Mouse (Mus musculus): ENCODE data around the gene Myh4. TPM values are rescaled to one million over a fixed set of nuclear protein-coding genes. Genes with fewer than 3 reads are reported as not detected.

Gene Myh4
- total and polyA plus RNA-seq, 3 experiments = 0.04 TPM; not detected in 2

DNA sequence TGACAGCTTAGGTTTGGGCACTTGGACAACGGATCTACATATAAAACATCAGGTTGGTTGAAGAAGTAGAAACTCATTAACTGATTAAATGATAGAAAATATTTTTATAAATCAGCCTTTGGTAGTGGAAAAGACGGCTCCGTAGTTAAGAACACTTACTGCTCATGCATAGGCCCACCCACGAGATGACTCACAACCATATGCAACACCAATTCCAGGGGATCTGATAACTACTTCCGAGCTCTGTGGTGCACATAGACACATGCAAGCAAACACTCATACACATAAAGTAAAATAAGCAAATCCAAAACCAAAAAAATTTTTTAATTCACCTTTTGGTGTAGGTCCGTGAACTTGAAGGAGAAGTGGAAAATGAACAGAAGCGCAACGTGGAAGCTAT, 16.0 kb upstream of the Myh4 start:
- in situ Hi-C loops (cut with MboI; ENCODE audit: low pct_ligation_motif_present, low pct_unique_long_range_greater_than_20kb, low sequenced_read_pairs) = loop anchor here (10.0 kb wide), 1 partner anchor 57 kb away; no protein-coding TSS in a partner anchor
- Histone ChIP-seq H3K4me2 (ENCODE audit: insufficient read depth, low read depth, poor library complexity, severe bottlenecking) (no peak overlapping the region), H3K79me2 (replicated peaks; ENCODE audit: control insufficient read depth, extremely low read depth, insufficient read depth, poor library complexity, severe bottlenecking) (no peaks in the 10 kb centered on the region)

DNA sequence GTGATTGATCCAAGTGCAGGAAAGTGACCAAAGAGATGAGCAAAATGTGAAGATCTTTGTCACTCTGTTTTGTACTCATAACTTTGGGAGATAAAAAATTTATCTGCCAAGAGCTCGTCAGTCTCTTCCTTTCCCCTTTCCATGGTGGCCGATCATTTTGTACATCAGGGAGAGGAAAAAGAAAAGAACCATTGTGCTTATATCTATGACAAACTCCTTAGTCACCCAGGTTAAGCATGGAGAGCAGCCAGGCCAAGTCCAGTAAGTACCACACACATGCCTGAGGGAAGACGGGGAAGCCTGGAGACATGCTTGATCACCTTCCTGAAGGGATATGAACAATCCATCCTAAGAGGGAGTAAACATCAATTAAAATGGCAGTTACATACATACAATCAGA, 13.4 kb upstream of the Myh4 start:
- in situ Hi-C loops (cut with MboI; ENCODE audit: low pct_ligation_motif_present, low pct_unique_long_range_greater_than_20kb, low sequenced_read_pairs) (loop anchor here (10.0 kb wide), 1 partner anchor 60 kb away; no protein-coding TSS in a partner anchor), dilution Hi-C loops (cut with MboI; ENCODE audit: extremely low pct_ligation_motif_present, extremely low pct_unique_long_range_greater_than_20kb, low sequenced_read_pairs) (no loop called here)
- Histone ChIP-seq H3K4me1 (ENCODE audit: control insufficient read depth in 1 of 2, insufficient read depth in 2 of 2) (peaks cover 8 to 11% of the 10 kb centered on the region in 2 experiments; a peak in 3 of 4 replicates), H3K9ac (ENCODE audit: insufficient read depth, low read depth) (no peak overlapping the region), H3K4me3 (replicated peaks in 1 of 3; ENCODE audit: low read depth in 2 of 3, low read length in 2 of 3, poor library complexity in 1 of 3) (no peak overlapping the region), H3K79me2 (replicated peaks; ENCODE audit: control insufficient read depth, extremely low read depth, insufficient read depth, poor library complexity, severe bottlenecking) (no peaks in the 10 kb centered on the region), H3K9me3 (replicated peaks; ENCODE audit: low read length) (no peaks in the 10 kb centered on the region), H3K27ac (ENCODE audit: insufficient read depth, low read depth) (no peak overlapping the region), H3K36me3 (replicated peaks in 1 of 2; ENCODE audit: control insufficient read depth in 1 of 2, insufficient read depth in 1 of 2, low read length in 1 of 2) (no peaks in the 10 kb centered on the region), H3K27me3 (replicated peaks) (no peaks in the 10 kb centered on the region), H3K4me2 (ENCODE audit: insufficient read depth, low read depth, poor library complexity, severe bottlenecking) (no peak overlapping the region)
- TF ChIP-seq PAX5 (IDR thresholded peaks at IDR 0.05; ENCODE audit: low read length) = no peak
- DNase-seq (ENCODE audit: extremely low read depth) = no peak

More for the DNA sequence above, 16.0 kb upstream of the Myh4 start:
- Histone ChIP-seq H3K36me3 (replicated peaks in 1 of 2; ENCODE audit: control insufficient read depth in 1 of 2, insufficient read depth in 1 of 2, low read length in 1 of 2) (no peaks in the 10 kb centered on the region), H3K9me3 (replicated peaks; ENCODE audit: low read length) (no peaks in the 10 kb centered on the region), H3K27ac (ENCODE audit: insufficient read depth, low read depth) (no peak overlapping the region), H3K9ac (ENCODE audit: insufficient read depth, low read depth) (no peak overlapping the region), H3K27me3 (replicated peaks) (no peaks in the 10 kb centered on the region), H3K4me1 (ENCODE audit: control insufficient read depth in 1 of 2, insufficient read depth in 2 of 2) (peaks cover 0 to 8% of the 10 kb centered on the region in 2 experiments; a peak in 1 of 4 replicates), H3K4me3 (replicated peaks in 1 of 3; ENCODE audit: low read depth in 2 of 3, low read length in 2 of 3, poor library complexity in 1 of 3) (no peak overlapping the region)
- no peak for TF ChIP-seq TCF12 (IDR thresholded peaks at IDR 0.05; ENCODE audit: low read depth, low read length)
- TF ChIP-seq MAX (IDR thresholded peaks at IDR 0.05; ENCODE audit: low read length) = no peak
- no peak for TF ChIP-seq HCFC1 (IDR thresholded peaks at IDR 0.05; ENCODE audit: low read depth, low read length)
- no peak for TF ChIP-seq UBTF (IDR thresholded peaks at IDR 0.05; ENCODE audit: low read depth, low read length)
- no peak for TF ChIP-seq ELF1 (IDR thresholded peaks at IDR 0.05; ENCODE audit: low read depth, low read length)
- dilution Hi-C loops (cut with MboI; ENCODE audit: extremely low pct_ligation_motif_present, extremely low pct_unique_long_range_greater_than_20kb, low sequenced_read_pairs) = no loop called here
- no peak for DNase-seq (ENCODE audit: extremely low read depth)

DNA sequence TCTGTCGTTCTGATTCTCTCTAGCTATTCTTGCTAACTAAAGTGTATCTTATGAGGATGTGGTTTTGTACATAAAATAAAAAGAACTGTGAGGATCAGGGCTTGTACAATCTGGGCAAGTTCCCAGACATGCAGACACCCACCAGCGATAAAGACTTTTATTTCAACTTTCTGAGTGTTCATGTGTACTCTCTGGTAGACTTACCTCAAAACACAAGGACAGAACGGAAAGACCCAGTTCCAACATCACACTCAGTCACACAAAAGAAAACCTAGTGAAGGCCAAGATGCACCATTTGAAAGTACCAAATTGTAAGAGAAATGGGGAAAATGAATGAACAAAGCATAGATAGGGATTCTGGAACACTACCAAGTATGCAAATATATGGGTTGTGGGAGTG, 9.1 kb upstream of the Myh4 start:
- TF ChIP-seq SMC3 (IDR thresholded peaks at IDR 0.05; ENCODE audit: low read depth, low read length) (no peak), BHLHE40 (IDR thresholded peaks at IDR 0.05; ENCODE audit: low read depth, low read length) (no peak), MAX (IDR thresholded peaks at IDR 0.05; ENCODE audit: low read length) (no peak), TCF12 (IDR thresholded peaks at IDR 0.05; ENCODE audit: low read depth, low read length) (no peak), ZC3H11A (IDR thresholded peaks at IDR 0.05; ENCODE audit: low read depth, low read length) (no peak), EP300 (IDR thresholded peaks at IDR 0.05; ENCODE audit: low read length) (no peak), MYC (IDR thresholded peaks at IDR 0.05; ENCODE audit: low read depth, low read length) (no peak), POLR2AphosphoS2 (IDR thresholded peaks at IDR 0.05; ENCODE audit: low read depth, low read length) (no peak), ELF1 (IDR thresholded peaks at IDR 0.05; ENCODE audit: low read depth, low read length) (no peak), USF2 (conservative IDR thresholded peaks at IDR 0.05; ENCODE audit: low read depth, low read length) (no peak), RCOR1 (conservative IDR thresholded peaks at IDR 0.05; ENCODE audit: low read depth, low read length) (no peak), RAD21 (IDR thresholded peaks at IDR 0.05; ENCODE audit: low read depth, low read length) (no peak), POLR2A (IDR thresholded peaks at IDR 0.05; ENCODE audit: low read depth, low read length) (no peak), CHD1 (IDR thresholded peaks at IDR 0.05; ENCODE audit: low read depth, low read length) (no peak)
- in situ Hi-C loops (cut with MboI; ENCODE audit: low pct_ligation_motif_present, low pct_unique_long_range_greater_than_20kb, low sequenced_read_pairs) = loop anchor here (10.0 kb wide), 1 partner anchor 64 kb away; no protein-coding TSS in a partner anchor

More for the DNA sequence above, 9.1 kb upstream of the Myh4 start:
- dilution Hi-C loops (cut with MboI; ENCODE audit: extremely low pct_ligation_motif_present, extremely low pct_unique_long_range_greater_than_20kb, low sequenced_read_pairs) = no loop called here
- Histone ChIP-seq H3K27ac (ENCODE audit: insufficient read depth, low read depth) (no peak overlapping the region), H3K27me3 (replicated peaks) (no peaks in the 10 kb centered on the region), H3K36me3 (replicated peaks in 1 of 2; ENCODE audit: control insufficient read depth in 1 of 2, insufficient read depth in 1 of 2, low read length in 1 of 2) (no peaks in the 10 kb centered on the region), H3K4me3 (replicated peaks in 1 of 3; ENCODE audit: low read depth in 2 of 3, low read length in 2 of 3, poor library complexity in 1 of 3) (no peak overlapping the region), H3K79me2 (replicated peaks; ENCODE audit: control insufficient read depth, extremely low read depth, insufficient read depth, poor library complexity, severe bottlenecking) (no peaks in the 10 kb centered on the region), H3K4me2 (ENCODE audit: insufficient read depth, low read depth, poor library complexity, severe bottlenecking) (no peak overlapping the region), H3K9ac (ENCODE audit: insufficient read depth, low read depth) (no peak overlapping the region), H3K9me3 (replicated peaks; ENCODE audit: low read length) (peaks cover 5% of the 10 kb centered on the region), H3K4me1 (ENCODE audit: control insufficient read depth in 1 of 2, insufficient read depth in 2 of 2) (peaks cover 4 to 21% of the 10 kb centered on the region in 2 experiments; a peak in 3 of 4 replicates)
- DNase-seq (ENCODE audit: extremely low read depth) = no peak
